Mouse (Mus musculus) heart, postnatal 10 days (tissue): ENCODE results near the gene Fyb. TPM values are rescaled to one million over a fixed set of nuclear protein-coding genes. Genes with fewer than 3 reads are reported as not detected.

Experiments
- DNase-seq, 2 experiments: peaks; one replicate each; pipeline ENCODE4 v3.0.0; 2021
- intact Hi-C: fragments of 180-260 bp; cut with DNase I; formaldehyde crosslinking; loops from one replicate; pipeline ENCODE4 v1.15.1; 2025
- total RNA-seq, 2 experiments: library from RNA; stranded (reverse); gene quantifications; 2 replicates each; pipeline ENCODE4 v1.2.3; 2021

Gene Fyb
- total RNA-seq, 2 experiments from 2014 or later = 10.3 to 13.2 TPM

- intact Hi-C loops = no loop called here
- DNase-seq = no peak
Measured at GRCm38 (mm10) chr15:6645498-6645897, 122.8 kb downstream of the Fyb start.

GRCm38 (mm10) chr15:6647066-6647465 lies 124.4 kb downstream of the Fyb start:
- intact Hi-C loops = no loop called here
- no peak for DNase-seq

- intact Hi-C loops = no loop called here
- no peak for DNase-seq
Measured at GRCm38 (mm10) chr15:6648757-6649403, 126.2 kb downstream of the Fyb start.

GRCm38 (mm10) chr15:6653046-6653445 lies 130.4 kb downstream of the Fyb start:
- DNase-seq = no peak

GRCm38 (mm10) chr15:6658081-6658480 lies 135.4 kb downstream of the Fyb start:
- intact Hi-C loops = no loop called here
- no peak for DNase-seq

More at GRCm38 (mm10) chr15:6653046-6653445, 130.4 kb downstream of the Fyb start:
- intact Hi-C loops = no loop called here

GRCm38 (mm10) chr15:6661951-6662350 lies 139.3 kb downstream of the Fyb start:
- intact Hi-C loops = no loop called here
- DNase-seq = no peak

GRCm38 (mm10) chr15:6663991-6664390 lies 141.3 kb downstream of the Fyb start:
- intact Hi-C loops = no loop called here
- no peak for DNase-seq

GRCm38 (mm10) chr15:6666072-6666471 lies 143.4 kb downstream of the Fyb start:
- intact Hi-C loops = no loop called here
- DNase-seq = no peak

- DNase-seq = no peak
- intact Hi-C loops = no loop called here
Measured at GRCm38 (mm10) chr15:6668793-6669437, 146.3 kb downstream of the Fyb start.

GRCm38 (mm10) chr15:6678479-6678878 lies 155.8 kb downstream of the Fyb start:
- intact Hi-C loops = no loop called here
- no peak for DNase-seq

- no peak for DNase-seq
- intact Hi-C loops = no loop called here
Measured at GRCm38 (mm10) chr15:6702164-6702563, 179.5 kb downstream of the Fyb start.

- intact Hi-C loops = loop anchor here (5.0 kb wide), 2 partner anchors 78 to 157 kb away; no protein-coding TSS in a partner anchor
Measured at GRCm38 (mm10) chr15:6705351-6705901, 182.8 kb downstream of the Fyb start.

GRCm38 (mm10) chr15:6707551-6707935 lies 184.9 kb downstream of the Fyb start:
- DNase-seq = peak; percentile 74 to 76
- intact Hi-C loops = loop anchor here (5.0 kb wide), 2 partner anchors 80 to 155 kb away; no protein-coding TSS in a partner anchor

More at GRCm38 (mm10) chr15:6705351-6705901, 182.8 kb downstream of the Fyb start:
- DNase-seq = no peak

- intact Hi-C loops = loop anchor here (5.0 kb wide), 2 partner anchors 81 to 154 kb away; no protein-coding TSS in a partner anchor
- peak; percentile 87 to 90 for DNase-seq
Measured at GRCm38 (mm10) chr15:6707936-6708525, 185.4 kb downstream of the Fyb start, which contains the start of gene Rictor. Gene Rictor (plus strand): TSS chr15:6708379.

GRCm38 (mm10) chr15:6708526-6709441 lies 186.1 kb downstream of the Fyb start:
- intact Hi-C loops = loop anchor here (5.0 kb wide), 2 partner anchors 81 to 154 kb away; no protein-coding TSS in a partner anchor
- peak; percentile 30 to 42 for DNase-seq

GRCm38 (mm10) chr15:6709618-6710017 lies 187.0 kb downstream of the Fyb start:
- intact Hi-C loops = loop anchor here (5.0 kb wide), 2 partner anchors 82 to 153 kb away; no protein-coding TSS in a partner anchor
- DNase-seq = no peak

- intact Hi-C loops = no loop called here
- no peak for DNase-seq
Measured at GRCm38 (mm10) chr15:6710341-6710740, 187.7 kb downstream of the Fyb start.

- intact Hi-C loops = no loop called here
- DNase-seq = no peak
Measured at GRCm38 (mm10) chr15:6711226-6711625, 188.6 kb downstream of the Fyb start.
